ENCODE assay signal across 8 mouse cellular contexts in genomic region chr11:102188980-102189379, GRCm38 (mm10). TPM values are rescaled to one million over a fixed set of nuclear protein-coding genes. Genes with fewer than 3 reads are reported as not detected.
DNase-seq lines count a peak whose midpoint lies in the region; ATAC-seq and TF ChIP-seq lines count a peak whose summit lies in the region.

No protein-coding gene starts in this region.

- no peak for TF ChIP-seq CTCF in heart, postnatal 0 days (IDR thresholded peaks at IDR 0.05; ENCODE audit: low read depth)
- TF ChIP-seq CTCF in bone marrow macrophage, adult 2 months (IDR thresholded peaks at IDR 0.05; ENCODE audit: low read depth, low read length) = no peak

- 0 out of 2 replicates have a peak overlapping the region, but pooled peaks have one; percentile 18 for H3K27ac ChIP-seq in heart, postnatal 0 days (ENCODE audit: low read depth)
- H3K27ac ChIP-seq in bone marrow macrophage, adult 2 months (ENCODE audit: insufficient read depth, low read depth, low read length) = peak overlapping the region; percentile 61
- peak overlapping the region; percentile 84 for H3K27ac ChIP-seq in hindbrain, embryonic 15.5 days (replicated peaks)
- peak overlapping the region; percentile 80 for H3K27ac ChIP-seq in midbrain, embryonic 15.5 days

- TF ChIP-seq EP300 in heart, postnatal 0 days (IDR thresholded peaks at IDR 0.05; ENCODE audit: low read depth) = no peak; the same call in 1 of the 2 replicates

- H3K36me3 ChIP-seq in heart, postnatal 0 days (replicated peaks; ENCODE audit: control insufficient read depth, insufficient read depth, low read length) = peaks cover 9% of the 10 kb centered on the region; the same call in 1 of the 2 replicates
- peaks cover 5% of the 10 kb centered on the region for H3K36me3 ChIP-seq in hindbrain, embryonic 15.5 days
- H3K36me3 ChIP-seq in midbrain, embryonic 15.5 days (replicated peaks) = 0 out of 2 replicates have a peak, but pooled peaks cover 4% of the 10 kb centered on the region

- peak overlapping the region; percentile 75 for H3K4me3 ChIP-seq in heart, postnatal 0 days (ENCODE audit: low read depth, low read length)
- peak overlapping the region; percentile 47 for H3K4me3 ChIP-seq in bone marrow macrophage, adult 2 months (ENCODE audit: insufficient read depth, low read length)
- peak overlapping the region; percentile 68 for H3K4me3 ChIP-seq in hindbrain, embryonic 15.5 days
- peak overlapping the region; percentile 64 for H3K4me3 ChIP-seq in midbrain, embryonic 15.5 days

- no peak for ATAC-seq in heart, postnatal 0 days (ENCODE audit: insufficient read depth, low read depth)
- no peak for ATAC-seq in hindbrain, embryonic 15.5 days (ENCODE audit: low FRiP score, low read depth)
- peak; percentile 1; the same call in 1 of the 2 replicates for ATAC-seq in midbrain, embryonic 15.5 days (replicated peaks)

- H3K27me3 ChIP-seq in heart, postnatal 0 days (ENCODE audit: control insufficient read depth, insufficient read depth, low read length) = no peaks in the 10 kb centered on the region
- H3K27me3 ChIP-seq in hindbrain, embryonic 15.5 days = no peaks in the 10 kb centered on the region
- H3K27me3 ChIP-seq in midbrain, embryonic 15.5 days (replicated peaks) = no peaks in the 10 kb centered on the region

- TF ChIP-seq POLR2A in bone marrow macrophage, adult 2 months (IDR thresholded peaks at IDR 0.05; ENCODE audit: borderline replicate concordance, low read depth, low read length) = no peak

- H3K4me1 ChIP-seq in heart, postnatal 0 days (ENCODE audit: control insufficient read depth, insufficient read depth) = peaks cover 25% of the 10 kb centered on the region
- H3K4me1 ChIP-seq in bone marrow macrophage, adult 2 months (ENCODE audit: control insufficient read depth, insufficient read depth, low read length) = peaks cover 26% of the 10 kb centered on the region
- peaks cover 35% of the 10 kb centered on the region for H3K4me1 ChIP-seq in hindbrain, embryonic 15.5 days (replicated peaks)
- H3K4me1 ChIP-seq in midbrain, embryonic 15.5 days = peaks cover 32% of the 10 kb centered on the region

- no peak overlapping the region for H3K9ac ChIP-seq in heart, postnatal 0 days (replicated peaks; ENCODE audit: low read depth, low read length)
- peak overlapping the region; percentile 83 for H3K9ac ChIP-seq in hindbrain, embryonic 15.5 days
- peak overlapping the region; percentile 67; the same call in 1 of the 2 replicates for H3K9ac ChIP-seq in midbrain, embryonic 15.5 days

- H3K4me2 ChIP-seq in heart, postnatal 0 days (ENCODE audit: low read depth, low read length) = peak overlapping the region; percentile 95
- H3K4me2 ChIP-seq in hindbrain, embryonic 15.5 days = peak overlapping the region; percentile 90
- H3K4me2 ChIP-seq in midbrain, embryonic 15.5 days = peak overlapping the region; percentile 79

- no peak for DNase-seq in heart, postnatal 0 days (ENCODE audit: low spot score)
- DNase-seq in heart, postnatal 4 days = no peak
- no peak for DNase-seq in right cerebral cortex, postnatal 4 days
- DNase-seq in left cerebral cortex, postnatal 14 days (ENCODE audit: low spot score in 2 of 2) = no peak
- no peak for DNase-seq in thymus, postnatal 14 days

- WGBS in heart, postnatal 0 days = 61% methylated on average over 6 of the region's 6 CpGs
- WGBS in hindbrain, embryonic 15.5 days = 71% methylated on average over 6 of the region's 6 CpGs
- 74% methylated on average over 6 of the region's 6 CpGs for WGBS in midbrain, embryonic 15.5 days

- intact Hi-C loops in left cerebral cortex, postnatal 14 days (cut with DNase I) = loop anchor here (5.0 kb wide), 1 partner anchor 38 kb away; no protein-coding TSS in a partner anchor

- no peaks in the 10 kb centered on the region for H3K9me3 ChIP-seq in heart, postnatal 0 days (replicated peaks; ENCODE audit: control insufficient read depth, low read length)
- no peaks in the 10 kb centered on the region for H3K9me3 ChIP-seq in hindbrain, embryonic 15.5 days
- no peaks in the 10 kb centered on the region for H3K9me3 ChIP-seq in midbrain, embryonic 15.5 days

RNA-seq across cellular contexts. Expression of gene G6pc3, which starts 0.4 kb away (rescaled TPM):
- total RNA-seq in heart, postnatal 0 days (2014; rRNA removed; ENCODE audit: low replicate concordance) = 47.9 and 55.5 TPM in 2 replicates
- 18.7 and 20.0 TPM in 2 replicates for polyA plus RNA-seq in heart, postnatal 0 days (2015; fragmentation: Nextera tagmentation; extraction: Ambion mirVana)
- total RNA-seq in heart, postnatal 4 days (2021) = 10 to 100 TPM; 29.9 to 32.6 TPM
- 20.1 and 28.3 TPM in 2 replicates for polyA plus RNA-seq in bone marrow macrophage, adult 2 months (2012; ENCODE audit: insufficient read depth, insufficient read length, missing spikeins)
- 40.4 and 41.2 TPM in 2 replicates for polyA plus RNA-seq in hindbrain, embryonic 15.5 days (2015; fragmentation: Nextera tagmentation; extraction: Ambion mirVana)
- 38.6 and 43.3 TPM in 2 replicates for polyA plus RNA-seq in midbrain, embryonic 15.5 days (2015; fragmentation: Nextera tagmentation; extraction: Ambion mirVana)
- total RNA-seq in left cerebral cortex, postnatal 14 days (2021) = 10 to 100 TPM; 45.5 to 49.1 TPM

RNA-seq across cellular contexts. Expression of gene Lsm12, which starts 3.9 kb away (rescaled TPM):
- 36.0 and 41.4 TPM in 2 replicates for total RNA-seq in heart, postnatal 0 days (2014; rRNA removed; ENCODE audit: low replicate concordance)
- polyA plus RNA-seq in heart, postnatal 0 days (2015; fragmentation: Nextera tagmentation; extraction: Ambion mirVana) = 90.1 and 92.7 TPM in 2 replicates
- total RNA-seq in heart, postnatal 4 days (2021) = 10 to 100 TPM; 71.3 to 75.3 TPM
- polyA plus RNA-seq in bone marrow macrophage, adult 2 months (2012; ENCODE audit: insufficient read depth, insufficient read length, missing spikeins) = 43.3 and 47.7 TPM in 2 replicates
- 102 and 121 TPM in 2 replicates for polyA plus RNA-seq in hindbrain, embryonic 15.5 days (2015; fragmentation: Nextera tagmentation; extraction: Ambion mirVana)
- 111 and 118 TPM in 2 replicates for polyA plus RNA-seq in midbrain, embryonic 15.5 days (2015; fragmentation: Nextera tagmentation; extraction: Ambion mirVana)
- total RNA-seq in left cerebral cortex, postnatal 14 days (2021) = 10 to 100 TPM; 60.5 to 65.2 TPM

RNA-seq across cellular contexts. Expression of gene Tmem101, which starts 32.8 kb away (rescaled TPM):
- 28.7 and 45.8 TPM in 2 replicates for total RNA-seq in heart, postnatal 0 days (2014; rRNA removed; ENCODE audit: low replicate concordance)
- 21.9 and 23.4 TPM in 2 replicates for polyA plus RNA-seq in heart, postnatal 0 days (2015; fragmentation: Nextera tagmentation; extraction: Ambion mirVana)
- total RNA-seq in heart, postnatal 4 days (2021) = 10 to 100 TPM; 15.0 to 15.4 TPM
- 10.0 and 10.4 TPM in 2 replicates for polyA plus RNA-seq in bone marrow macrophage, adult 2 months (2012; ENCODE audit: insufficient read depth, insufficient read length, missing spikeins)
- polyA plus RNA-seq in hindbrain, embryonic 15.5 days (2015; fragmentation: Nextera tagmentation; extraction: Ambion mirVana) = 41.8 and 44.1 TPM in 2 replicates
- 45.3 and 46.5 TPM in 2 replicates for polyA plus RNA-seq in midbrain, embryonic 15.5 days (2015; fragmentation: Nextera tagmentation; extraction: Ambion mirVana)
- total RNA-seq in left cerebral cortex, postnatal 14 days (2021) = 10 to 100 TPM; 27.0 to 30.3 TPM

RNA-seq across cellular contexts. Expression of gene Hdac5, which starts 41.0 kb away (rescaled TPM):
- 194 and 287 TPM in 2 replicates for total RNA-seq in heart, postnatal 0 days (2014; rRNA removed; ENCODE audit: low replicate concordance)
- polyA plus RNA-seq in heart, postnatal 0 days (2015; fragmentation: Nextera tagmentation; extraction: Ambion mirVana) = 51.4 and 67.2 TPM in 2 replicates
- total RNA-seq in heart, postnatal 4 days (2021) = 10 to 100 TPM; 90.7 to 91.4 TPM
- polyA plus RNA-seq in bone marrow macrophage, adult 2 months (2012; ENCODE audit: insufficient read depth, insufficient read length, missing spikeins) = 96.3 and 116 TPM in 2 replicates
- polyA plus RNA-seq in hindbrain, embryonic 15.5 days (2015; fragmentation: Nextera tagmentation; extraction: Ambion mirVana) = 82.7 and 84.9 TPM in 2 replicates
- polyA plus RNA-seq in midbrain, embryonic 15.5 days (2015; fragmentation: Nextera tagmentation; extraction: Ambion mirVana) = 90.3 and 105 TPM in 2 replicates
- 100 to 1,000 TPM; 194 to 197 TPM for total RNA-seq in left cerebral cortex, postnatal 14 days (2021)

RNA-seq across cellular contexts. Expression of gene Nags, which starts 43.7 kb away (rescaled TPM):
- total RNA-seq in heart, postnatal 0 days (2014; rRNA removed; ENCODE audit: low replicate concordance) = not detected in 2 replicates
- polyA plus RNA-seq in heart, postnatal 0 days (2015; fragmentation: Nextera tagmentation; extraction: Ambion mirVana) = not detected in 2 replicates
- not detected for total RNA-seq in heart, postnatal 4 days (2021)
- not detected in 2 replicates for polyA plus RNA-seq in bone marrow macrophage, adult 2 months (2012; ENCODE audit: insufficient read depth, insufficient read length, missing spikeins)
- polyA plus RNA-seq in hindbrain, embryonic 15.5 days (2015; fragmentation: Nextera tagmentation; extraction: Ambion mirVana) = not detected in 2 replicates
- 0.10 and 0.30 TPM in 2 replicates for polyA plus RNA-seq in midbrain, embryonic 15.5 days (2015; fragmentation: Nextera tagmentation; extraction: Ambion mirVana)
- total RNA-seq in left cerebral cortex, postnatal 14 days (2021) = not detected

Comparison
In these comparisons a context has a peak if more than half of its experiments do, and no peak if none do; other contexts are left out.
1. H3K27ac ChIP-seq: peak in every context shown above with its lines; median percentile 84 in hindbrain, embryonic 15.5 days; 80 in midbrain, embryonic 15.5 days; 61 in bone marrow macrophage, adult 2 months; 18 in heart, postnatal 0 days.